Mouse (Mus musculus) testis, adult 2 months (tissue): ENCODE data around the gene Ppp2r3d. TPM values are rescaled to one million over a fixed set of nuclear protein-coding genes. Genes with fewer than 3 reads are reported as not detected.

ENCODE experiments used
- H3K27ac ChIP-seq: fragments of 200-500 bp; 2 replicates; pipeline ENCODE4 v1.5.1; 2012; ENCODE audit warnings: low read depth, low read length; ENCODE audit not compliant: control insufficient read depth, insufficient read depth
- H3K27me3 ChIP-seq: fragments of 200-500 bp; 2 replicates; pipeline ENCODE4 v1.6.1; 2012; ENCODE audit warnings: mild to moderate bottlenecking, low read length, moderate library complexity; ENCODE audit not compliant: control insufficient read depth, insufficient read depth
- H3K36me3 ChIP-seq: fragments of 200-500 bp; 2 replicates; pipeline ENCODE4 v1.6.1; 2012; ENCODE audit warnings: mild to moderate bottlenecking, low read length; ENCODE audit not compliant: control insufficient read depth, insufficient read depth
- H3K4me1 ChIP-seq: fragments of 200-500 bp; 2 replicates; pipeline ENCODE4 v1.6.1; 2012; ENCODE audit warnings: low read length; ENCODE audit not compliant: control insufficient read depth, insufficient read depth
- H3K4me3 ChIP-seq: fragments of 200-500 bp; 2 replicates; pipeline ENCODE4 v1.5.1; 2012; ENCODE audit warnings: low read depth, mild to moderate bottlenecking, low read length, moderate library complexity, mixed read lengths; ENCODE audit not compliant: control insufficient read depth
- CTCF ChIP-seq: fragments of 200-500 bp; IDR thresholded peaks from 2 replicates; pipeline ENCODE4 v1.5.1; 2012; ENCODE audit warnings: low read depth, mild to moderate bottlenecking, inconsistent platforms, low read length, moderate library complexity; ENCODE audit not compliant: control insufficient read depth, insufficient read depth, insufficient replicate concordance
- POLR2A ChIP-seq: fragments of 200-500 bp; IDR thresholded peaks from 2 replicates; pipeline ENCODE4 v1.6.1; 2012; ENCODE audit warnings: low read depth, mild to moderate bottlenecking, inconsistent platforms, low read length, moderate library complexity; ENCODE audit not compliant: control insufficient read depth
- polyA plus RNA-seq: library from polyadenylated mRNA; depleted of rRNA; stranded (reverse); fragments of >200 nt; gene quantifications from 2 replicates; pipeline ENCODE4 v1.2.3, GENCODE M21; 2012; rRNA removed

Gene Ppp2r3d
- polyA plus RNA-seq, 1 experiment = 117 TPM

DNA sequence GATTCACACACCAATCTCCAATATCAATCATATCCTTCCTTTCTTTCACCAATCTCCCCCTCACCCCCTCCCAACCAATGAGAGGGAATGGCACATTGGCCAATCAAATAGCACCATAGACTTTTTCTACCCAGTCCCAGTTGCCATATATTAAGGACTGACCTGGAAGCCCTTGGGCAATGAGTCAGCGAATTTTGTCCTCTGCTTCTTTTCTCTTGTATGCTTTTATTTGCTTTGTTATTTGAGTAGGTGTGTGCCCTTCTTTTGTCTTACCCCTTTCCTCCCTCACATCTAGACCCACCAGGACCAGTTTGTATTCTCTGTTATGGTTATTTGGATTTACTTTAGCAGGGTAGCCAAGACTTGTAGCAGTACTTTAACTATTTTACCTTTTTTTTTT, 68.1 kb downstream of the Ppp2r3d start:
- TF ChIP-seq CTCF = no peak
- no peak for TF ChIP-seq POLR2A
- no peak overlapping the region for H3K27ac ChIP-seq
- H3K27me3 ChIP-seq = no peaks in the 10 kb centered on the region
- H3K4me3 ChIP-seq = no peak overlapping the region
- H3K36me3 ChIP-seq = no peaks in the 10 kb centered on the region
- no peaks in the 10 kb centered on the region for H3K4me1 ChIP-seq

Other genes with a start within 250 kb of the Ppp2r3d start
- gene 2010315B03Rik, start 164.2 kb downstream of the Ppp2r3d start, polyA plus RNA-seq = 0.29 and 0.41 TPM in 2 replicates
- not detected in 2 replicates for gene Gm21836, start 16.9 kb upstream of the Ppp2r3d start, polyA plus RNA-seq